Mouse (Mus musculus): ENCODE measurements around the gene Il17re. TPM values are rescaled to one million over a fixed set of nuclear protein-coding genes. Genes with fewer than 3 reads are reported as not detected.

Il17re gene
- polyA plus RNA-seq, 1 experiment from 2014 or later, result not detected

GRCm38 (mm10) chr6:113440686-113441085 lies 17.6 kb upstream of the Il17re start:
- peaks cover 11% of the 10 kb centered on the region for H3K4me1 ChIP-seq (replicated peaks; ENCODE audit: control insufficient read depth, insufficient read depth, low read length)
- 82% methylated on average over 3 of the region's 3 CpGs for WGBS
- no peaks in the 10 kb centered on the region for H3K36me3 ChIP-seq (ENCODE audit: control insufficient read depth, insufficient read depth)

GRCm38 (mm10) chr6:113441147-113441680 lies 17.1 kb upstream of the Il17re start:
- Histone ChIP-seq H3K27ac (ENCODE audit: low read length) (no peak overlapping the region), H3K9me3 (ENCODE audit: control insufficient read depth, low read length) (no peaks in the 10 kb centered on the region), H3K4me2 (ENCODE audit: low read length) (no peak overlapping the region), H3K36me3 (ENCODE audit: control insufficient read depth, insufficient read depth) (no peaks in the 10 kb centered on the region), H3K27me3 (replicated peaks; ENCODE audit: control insufficient read depth, insufficient read depth, low read length) (no peaks in the 10 kb centered on the region), H3K4me1 (replicated peaks; ENCODE audit: control insufficient read depth, insufficient read depth, low read length) (peaks cover 11% of the 10 kb centered on the region), H3K9ac (replicated peaks; ENCODE audit: low read depth, low read length) (no peak overlapping the region), H3K4me3 (replicated peaks; ENCODE audit: low read length) (no peak overlapping the region)
- 51% methylated on average over 7 of the region's 7 CpGs for WGBS
- 0 out of 2 replicates have a peak, but pooled peaks have one; percentile 14 for ATAC-seq

More at GRCm38 (mm10) chr6:113440686-113441085, 17.6 kb upstream of the Il17re start:
- no peak for ATAC-seq
- Histone ChIP-seq H3K27ac (ENCODE audit: low read length) (no peak overlapping the region), H3K27me3 (replicated peaks; ENCODE audit: control insufficient read depth, insufficient read depth, low read length) (no peaks in the 10 kb centered on the region), H3K9ac (replicated peaks; ENCODE audit: low read depth, low read length) (no peak overlapping the region), H3K4me3 (replicated peaks; ENCODE audit: low read length) (no peak overlapping the region), H3K9me3 (ENCODE audit: control insufficient read depth, low read length) (no peaks in the 10 kb centered on the region), H3K4me2 (ENCODE audit: low read length) (no peak overlapping the region)

GRCm38 (mm10) chr6:113442087-113442441 lies 16.2 kb upstream of the Il17re start:
- Histone ChIP-seq H3K36me3 (ENCODE audit: control insufficient read depth, insufficient read depth) (peaks cover under 1% of the 10 kb centered on the region; the same call in 1 of the 2 replicates), H3K9me3 (ENCODE audit: control insufficient read depth, low read length) (no peaks in the 10 kb centered on the region), H3K4me3 (replicated peaks; ENCODE audit: low read length) (peak overlapping the region; percentile 91), H3K27ac (ENCODE audit: low read length) (peak overlapping the region; percentile 46; the same call in 1 of the 2 replicates), H3K4me2 (ENCODE audit: low read length) (peak overlapping the region; percentile 81), H3K27me3 (replicated peaks; ENCODE audit: control insufficient read depth, insufficient read depth, low read length) (no peaks in the 10 kb centered on the region), H3K4me1 (replicated peaks; ENCODE audit: control insufficient read depth, insufficient read depth, low read length) (peaks cover 11% of the 10 kb centered on the region), H3K9ac (replicated peaks; ENCODE audit: low read depth, low read length) (peak overlapping the region; percentile 76)
- peak; percentile 44 for ATAC-seq
- 41% methylated on average over 9 of the region's 9 CpGs for WGBS

- Histone ChIP-seq H3K9me3 (ENCODE audit: control insufficient read depth, low read length) (no peaks in the 10 kb centered on the region), H3K27ac (ENCODE audit: low read length) (peak within 1 kb of the TSS; percentile 46), H3K4me2 (ENCODE audit: low read length) (peak within 1 kb of the TSS; percentile 81), H3K4me3 (replicated peaks; ENCODE audit: low read length) (peak within 1 kb of the TSS; percentile 91), H3K9ac (replicated peaks; ENCODE audit: low read depth, low read length) (peak within 1 kb of the TSS; percentile 76), H3K4me1 (replicated peaks; ENCODE audit: control insufficient read depth, insufficient read depth, low read length) (peaks cover 11% of the 10 kb centered on the region), H3K36me3 (ENCODE audit: control insufficient read depth, insufficient read depth) (peaks cover 5% of the 10 kb centered on the region; the same call in 1 of the 2 replicates), H3K27me3 (replicated peaks; ENCODE audit: control insufficient read depth, insufficient read depth, low read length) (no peaks in the 10 kb centered on the region)
- peak; percentile 97 for ATAC-seq
- 1% methylated on average over 45 of the region's 45 CpGs for WGBS
These were observed 15.7 kb upstream of the Il17re start, which contains the start of gene Jagn1 for GRCm38 (mm10) chr6:113442442-113443090. Gene Jagn1, plus strand, starts transcription at chr6:113442569.

GRCm38 (mm10) chr6:113443091-113443490 lies 15.2 kb upstream of the Il17re start:
- Histone ChIP-seq H3K9me3 (ENCODE audit: control insufficient read depth, low read length) (no peaks in the 10 kb centered on the region), H3K4me2 (ENCODE audit: low read length) (peak overlapping the region; percentile 81), H3K9ac (replicated peaks; ENCODE audit: low read depth, low read length) (peak overlapping the region; percentile 76), H3K27me3 (replicated peaks; ENCODE audit: control insufficient read depth, insufficient read depth, low read length) (no peaks in the 10 kb centered on the region), H3K27ac (ENCODE audit: low read length) (no peak overlapping the region), H3K36me3 (ENCODE audit: control insufficient read depth, insufficient read depth) (peaks cover 9% of the 10 kb centered on the region), H3K4me3 (replicated peaks; ENCODE audit: low read length) (peak overlapping the region; percentile 91), H3K4me1 (replicated peaks; ENCODE audit: control insufficient read depth, insufficient read depth, low read length) (peaks cover 11% of the 10 kb centered on the region)
- ATAC-seq, result no peak
- 47% methylated on average over 12 of the region's 12 CpGs for WGBS

GRCm38 (mm10) chr6:113444207-113444965 lies 13.9 kb upstream of the Il17re start:
- no peak overlapping the region for H3K4me2 ChIP-seq (ENCODE audit: low read length)
- no peak overlapping the region for H3K4me3 ChIP-seq (replicated peaks; ENCODE audit: low read length)
- no peak overlapping the region for H3K27ac ChIP-seq (ENCODE audit: low read length)
- H3K27me3 ChIP-seq (replicated peaks; ENCODE audit: control insufficient read depth, insufficient read depth, low read length), result no peaks in the 10 kb centered on the region
- H3K9me3 ChIP-seq (ENCODE audit: control insufficient read depth, low read length), result no peaks in the 10 kb centered on the region
- ATAC-seq, result no peak
- peaks cover 11% of the 10 kb centered on the region for H3K36me3 ChIP-seq (ENCODE audit: control insufficient read depth, insufficient read depth)
- H3K9ac ChIP-seq (replicated peaks; ENCODE audit: low read depth, low read length), result no peak overlapping the region
- H3K4me1 ChIP-seq (replicated peaks; ENCODE audit: control insufficient read depth, insufficient read depth, low read length), result peaks cover 11% of the 10 kb centered on the region
- 89% methylated on average over 6 of the region's 8 CpGs for WGBS

- Histone ChIP-seq H3K9me3 (ENCODE audit: control insufficient read depth, low read length) (no peaks in the 10 kb centered on the region), H3K4me1 (replicated peaks; ENCODE audit: control insufficient read depth, insufficient read depth, low read length) (peaks cover 13% of the 10 kb centered on the region), H3K4me3 (replicated peaks; ENCODE audit: low read length) (no peak overlapping the region), H3K4me2 (ENCODE audit: low read length) (no peak overlapping the region), H3K27ac (ENCODE audit: low read length) (no peak overlapping the region), H3K9ac (replicated peaks; ENCODE audit: low read depth, low read length) (no peak overlapping the region), H3K36me3 (ENCODE audit: control insufficient read depth, insufficient read depth) (peaks cover 11% of the 10 kb centered on the region), H3K27me3 (replicated peaks; ENCODE audit: control insufficient read depth, insufficient read depth, low read length) (no peaks in the 10 kb centered on the region)
- WGBS, result 80% methylated on average over 4 of the region's 4 CpGs
- peak; percentile 52; the same call in 1 of the 2 replicates for ATAC-seq
These were observed 10.6 kb upstream of the Il17re start for GRCm38 (mm10) chr6:113447639-113448038.

GRCm38 (mm10) chr6:113451839-113452238 lies 6.4 kb upstream of the Il17re start:
- Histone ChIP-seq H3K4me3 (replicated peaks; ENCODE audit: low read length) (no peak overlapping the region), H3K9me3 (ENCODE audit: control insufficient read depth, low read length) (no peaks in the 10 kb centered on the region), H3K36me3 (ENCODE audit: control insufficient read depth, insufficient read depth) (peaks cover 11% of the 10 kb centered on the region), H3K4me1 (replicated peaks; ENCODE audit: control insufficient read depth, insufficient read depth, low read length) (peaks cover 5% of the 10 kb centered on the region; the same call in 1 of the 2 replicates), H3K27ac (ENCODE audit: low read length) (no peak overlapping the region), H3K9ac (replicated peaks; ENCODE audit: low read depth, low read length) (no peak overlapping the region), H3K27me3 (replicated peaks; ENCODE audit: control insufficient read depth, insufficient read depth, low read length) (no peaks in the 10 kb centered on the region), H3K4me2 (ENCODE audit: low read length) (no peak overlapping the region)
- WGBS, result 75% methylated on average over 2 of the region's 2 CpGs
- peak; percentile 54; the same call in 1 of the 2 replicates for ATAC-seq

- H3K4me1 ChIP-seq (replicated peaks; ENCODE audit: control insufficient read depth, insufficient read depth, low read length), result peaks cover 5% of the 10 kb centered on the region; the same call in 1 of the 2 replicates
- H3K27me3 ChIP-seq (replicated peaks; ENCODE audit: control insufficient read depth, insufficient read depth, low read length), result no peaks in the 10 kb centered on the region
- H3K27ac ChIP-seq (ENCODE audit: low read length), result no peak overlapping the region
- H3K36me3 ChIP-seq (ENCODE audit: control insufficient read depth, insufficient read depth), result no peaks in the 10 kb centered on the region
- H3K9ac ChIP-seq (replicated peaks; ENCODE audit: low read depth, low read length), result no peak overlapping the region
- no peaks in the 10 kb centered on the region for H3K9me3 ChIP-seq (ENCODE audit: control insufficient read depth, low read length)
- WGBS, result 78% methylated on average over 5 of the region's 5 CpGs
- ATAC-seq, result no peak
- H3K4me3 ChIP-seq (replicated peaks; ENCODE audit: low read length), result no peak overlapping the region
- H3K4me2 ChIP-seq (ENCODE audit: low read length), result no peak overlapping the region
These were observed 3.3 kb upstream of the Il17re start for GRCm38 (mm10) chr6:113455007-113455406.
